Mouse (Mus musculus) left cerebral cortex, postnatal 4 days (tissue): ENCODE data around the gene Ovol1. TPM values are rescaled to one million over a fixed set of nuclear protein-coding genes. Genes with fewer than 3 reads are reported as not detected.
A peak's percentile ranks its signal among the peaks of the same experiment; 100 is the strongest.

Source experiments
- DNase-seq: peaks from one replicate; pipeline ENCODE4 v3.0.0-alpha.2; 2022
- intact Hi-C: fragments of 180-260 bp; cut with DNase I; formaldehyde crosslinking; loops from one replicate; pipeline ENCODE4 v1.15.1; 2025
- total RNA-seq, 2 experiments: library from RNA; stranded (reverse); gene quantifications; 2 replicates each; pipeline ENCODE4 v1.2.3; 2021

Gene Ovol1
- total RNA-seq, result not detected

- intact Hi-C loops, result no loop called here
- DNase-seq, result no peak
Measured at GRCm38 (mm10) chr19:5560457-5561041, at the start of gene Ovol1. Ovol1 (minus strand) TSS chr19:5560646.

GRCm38 (mm10) chr19:5609547-5610404, 49.3 kb upstream of the Ovol1 start, which contains the start of gene Kat5:
Kat5 (minus strand) TSS chr19:5610237.
- peak; percentile 93 for DNase-seq
- intact Hi-C loops, result loop anchor here (2.0 kb wide), 1 partner anchor 27 kb away; the partner anchor contains the start of gene Rela

DNA sequence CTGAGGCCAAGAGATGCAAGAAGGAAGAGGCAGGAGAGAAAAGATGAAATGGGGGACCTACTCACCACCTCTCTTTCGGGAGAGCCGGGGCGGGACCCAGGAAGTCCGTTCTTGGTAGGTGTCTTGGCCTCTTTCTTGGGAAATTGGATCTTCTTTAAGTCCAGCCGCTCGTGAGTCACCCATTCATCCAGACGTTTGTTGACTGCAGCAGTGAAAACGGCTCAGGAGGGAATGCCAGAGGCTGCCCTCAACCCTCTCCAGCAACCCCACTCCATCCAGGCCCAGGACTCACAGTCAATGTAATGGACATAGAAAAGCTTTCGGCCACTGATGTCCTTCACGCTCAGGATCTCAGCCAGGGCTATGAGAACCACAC, 48.7 kb upstream of the Ovol1 start:
- intact Hi-C loops, result no loop called here
- DNase-seq, result no peak

- DNase-seq, result no peak
- intact Hi-C loops, result no loop called here
Measured at GRCm38 (mm10) chr19:5608707-5609106, 48.3 kb upstream of the Ovol1 start.

DNA sequence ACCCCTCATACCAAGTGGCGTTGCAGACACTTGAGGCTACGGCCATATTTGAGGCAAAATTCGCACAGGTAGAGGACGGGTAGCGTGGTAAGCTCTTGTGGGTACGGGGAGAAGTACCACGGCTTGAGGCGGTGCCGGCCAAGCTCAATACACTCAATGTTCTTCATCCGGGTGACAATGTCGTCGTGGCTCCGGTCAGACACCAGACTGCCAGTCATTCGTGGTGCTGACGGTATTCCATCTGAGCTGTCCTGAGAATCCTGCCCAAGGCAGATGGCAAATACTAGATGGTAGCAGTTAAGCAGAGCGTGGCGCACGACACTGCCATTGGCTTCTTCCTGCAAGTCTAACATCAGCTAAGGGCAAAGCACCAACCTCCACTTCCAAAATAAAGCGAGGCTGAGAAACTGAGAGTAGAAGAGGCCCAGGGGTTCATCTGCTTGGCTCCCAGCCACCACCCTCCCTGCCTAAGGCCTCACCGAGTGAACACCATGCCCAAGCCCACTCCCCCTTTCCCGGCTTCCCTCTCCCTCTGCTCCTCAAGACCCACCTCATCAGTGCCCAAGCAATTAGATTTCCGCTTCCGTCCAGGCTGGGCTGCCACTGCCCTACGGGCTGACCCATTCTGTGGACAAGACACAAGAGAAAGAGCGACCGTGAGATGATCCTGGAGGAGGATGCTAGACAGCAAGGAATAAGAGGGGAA, 47.4 kb upstream of the Ovol1 start:
- intact Hi-C loops, result no loop called here

GRCm38 (mm10) chr19:5606196-5606595, 45.8 kb upstream of the Ovol1 start:
- intact Hi-C loops, result no loop called here
- DNase-seq, result no peak

More for the DNA sequence above, 47.4 kb upstream of the Ovol1 start:
- DNase-seq, result no peak

DNA sequence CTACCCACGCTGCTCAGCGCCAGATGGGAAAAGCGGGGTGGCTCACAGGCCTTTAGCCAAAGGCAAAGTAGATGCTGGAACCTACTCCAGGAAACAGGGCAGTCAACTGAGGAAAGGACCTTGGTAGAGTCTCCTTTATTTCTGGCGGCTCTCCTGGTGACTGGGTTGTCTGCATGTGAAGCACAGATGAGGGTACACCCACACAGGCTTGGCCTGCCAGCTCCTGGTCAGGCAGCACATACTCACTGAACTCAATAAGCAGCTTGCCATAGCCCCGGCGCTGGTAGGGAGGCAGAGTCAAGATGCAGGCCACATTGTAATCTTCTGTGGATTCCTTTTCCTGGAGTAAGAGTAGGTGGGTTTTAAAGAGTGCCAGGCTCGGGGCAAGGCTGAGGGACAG, 44.7 kb upstream of the Ovol1 start:
- intact Hi-C loops, result no loop called here
- DNase-seq, result no peak

DNA sequence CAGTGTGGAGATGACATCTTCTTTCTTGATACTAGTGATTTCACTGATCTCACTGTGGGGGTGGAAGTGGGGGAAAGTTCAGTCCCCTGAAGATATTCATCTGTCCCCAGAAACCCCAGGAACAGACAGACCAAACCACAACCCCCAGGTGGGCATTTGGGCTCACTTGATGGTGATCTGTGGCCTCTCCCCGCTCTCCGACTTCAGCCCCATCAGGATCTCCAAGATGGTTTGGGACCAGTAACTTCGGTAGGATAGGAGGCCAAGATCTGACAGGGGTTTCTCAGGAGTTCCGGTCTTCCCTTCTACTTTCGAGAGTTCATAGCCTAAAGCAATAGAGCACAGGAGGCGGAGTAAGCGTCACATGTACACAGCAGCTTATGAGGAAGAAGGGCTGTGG, 43.2 kb upstream of the Ovol1 start:
- intact Hi-C loops, result no loop called here
- no peak for DNase-seq

- peak; percentile 80 for DNase-seq
- intact Hi-C loops, result no loop called here
Measured at GRCm38 (mm10) chr19:5601752-5602541, 41.5 kb upstream of the Ovol1 start, which contains the start of gene Rnaseh2c. Rnaseh2c (plus strand) TSS chr19:5601873.

- intact Hi-C loops, result no loop called here
- DNase-seq, result no peak
Measured at GRCm38 (mm10) chr19:5599224-5599623, 38.8 kb upstream of the Ovol1 start.

- DNase-seq, result no peak
- intact Hi-C loops, result no loop called here
Measured at GRCm38 (mm10) chr19:5591888-5592287, 31.4 kb upstream of the Ovol1 start.

DNA sequence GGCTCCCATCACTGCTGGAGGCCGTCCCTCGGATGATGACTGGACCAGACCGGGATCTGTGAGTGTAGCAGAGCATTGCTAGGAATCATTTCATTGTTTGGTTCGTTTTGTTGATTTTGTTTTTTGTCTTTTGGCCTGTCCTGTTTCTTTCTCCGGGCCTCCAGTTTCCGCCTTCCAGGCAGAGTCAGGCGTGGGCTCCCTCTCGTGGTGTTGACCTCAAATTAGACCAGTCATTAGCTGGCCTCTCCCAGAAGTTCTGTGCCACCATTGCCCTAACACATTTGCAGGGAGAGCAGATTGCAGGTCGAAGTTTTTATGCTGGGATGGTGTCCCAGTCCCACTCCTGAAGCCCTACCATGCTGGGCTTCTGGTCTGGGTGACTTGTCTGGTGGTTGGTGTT, 28.7 kb upstream of the Ovol1 start:
- intact Hi-C loops, result no loop called here
- no peak for DNase-seq

DNA sequence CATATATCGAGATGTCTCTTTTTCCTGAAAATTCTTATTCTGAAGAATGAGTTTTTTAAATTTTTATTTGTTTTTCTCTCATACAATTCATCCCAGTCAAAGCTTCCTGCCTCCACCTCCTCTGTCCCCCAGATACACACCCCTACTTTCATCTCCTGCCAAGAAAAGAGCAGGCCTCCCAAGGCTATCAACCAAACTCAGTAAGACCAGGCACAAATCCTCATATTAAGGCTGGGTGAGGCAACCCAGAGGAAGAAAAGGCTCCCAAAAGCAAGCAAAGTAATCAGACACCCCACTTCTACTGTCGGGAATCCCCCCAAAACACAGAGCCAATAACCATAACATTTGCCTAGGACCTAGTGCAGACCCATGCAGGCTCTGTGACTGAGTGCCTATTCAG, 21.5 kb upstream of the Ovol1 start:
- intact Hi-C loops, result no loop called here
- DNase-seq, result no peak

DNA sequence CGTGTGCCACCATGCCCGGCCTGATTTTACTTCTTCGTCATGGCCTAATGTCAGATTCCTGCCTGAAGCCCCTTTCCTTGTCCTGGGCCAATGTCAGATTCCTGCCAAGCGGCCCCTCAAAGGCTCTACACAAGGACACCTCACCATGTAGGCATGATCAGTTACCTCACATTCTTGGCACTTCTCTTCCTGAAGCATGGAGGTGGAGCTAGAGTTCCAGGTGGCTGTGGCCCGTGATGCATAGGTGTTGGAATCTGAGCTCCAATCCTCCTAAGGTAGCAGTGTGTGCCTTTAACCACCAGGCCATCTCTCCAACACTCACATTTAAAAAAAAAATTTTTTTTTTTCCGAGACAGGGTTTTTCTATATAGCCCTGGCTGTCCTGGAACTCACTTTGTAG, 20.3 kb upstream of the Ovol1 start:
- DNase-seq, result no peak
- intact Hi-C loops, result no loop called here

DNA sequence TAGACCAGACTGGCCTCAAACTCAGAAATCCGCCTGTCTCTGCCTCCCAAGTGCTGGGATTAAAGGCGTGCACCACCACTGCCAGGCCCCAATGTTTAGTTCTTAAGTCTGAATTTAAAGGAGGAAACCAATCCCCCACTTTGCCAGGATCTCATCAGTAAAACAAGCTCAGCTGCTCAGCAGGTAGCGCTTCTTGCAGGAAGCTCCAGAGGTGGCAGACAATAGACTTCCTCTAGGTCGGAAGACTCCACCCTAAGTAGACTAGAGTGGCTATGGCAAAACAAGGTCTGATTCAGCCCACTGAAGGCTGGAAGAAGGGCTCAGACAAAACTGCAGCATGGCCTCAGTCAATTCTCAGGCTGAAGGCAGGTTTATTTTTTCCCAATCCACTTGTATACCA, 19.5 kb upstream of the Ovol1 start:
- no peak for DNase-seq
- intact Hi-C loops, result no loop called here

- no peak for DNase-seq
- intact Hi-C loops, result no loop called here
Measured at GRCm38 (mm10) chr19:5575336-5575735, 14.9 kb upstream of the Ovol1 start.

GRCm38 (mm10) chr19:5572331-5573125, 12.1 kb upstream of the Ovol1 start:
- intact Hi-C loops, result no loop called here
- DNase-seq, result no peak

DNA sequence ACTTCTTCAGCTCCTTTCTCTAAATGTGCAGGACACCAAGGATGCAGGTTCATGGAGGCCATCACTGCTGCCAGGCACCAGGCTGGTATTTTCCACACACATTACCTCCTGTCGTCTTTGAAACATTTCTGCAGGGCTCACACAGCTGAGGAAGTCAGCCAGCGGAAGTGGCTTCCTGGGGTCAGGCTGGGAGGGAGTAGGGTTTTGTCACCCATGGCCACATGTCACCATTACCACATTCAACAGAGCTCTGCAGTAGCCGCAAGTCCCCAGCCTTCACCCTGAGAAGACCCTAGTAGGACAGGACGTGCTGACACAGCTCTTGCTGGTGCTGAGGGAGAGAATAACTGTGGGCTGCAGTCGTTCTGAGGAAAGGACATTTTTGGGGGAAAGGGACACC, 11.4 kb upstream of the Ovol1 start:
- DNase-seq, result no peak
- intact Hi-C loops, result no loop called here

- DNase-seq, result no peak
- intact Hi-C loops, result no loop called here
Measured at GRCm38 (mm10) chr19:5570353-5571246, 10.2 kb upstream of the Ovol1 start.
